Mouse (Mus musculus) left cerebral cortex, postnatal 4 days (tissue): ENCODE data around the gene Gm20662. TPM values are rescaled to one million over a fixed set of nuclear protein-coding genes. Genes with fewer than 3 reads are reported as not detected.

Experiments
- DNase-seq: peaks from one replicate; pipeline ENCODE4 v3.0.0-alpha.2; 2022
- intact Hi-C: fragments of 180-260 bp; cut with DNase I; formaldehyde crosslinking; loops from one replicate; pipeline ENCODE4 v1.15.1; 2025
- total RNA-seq, 2 experiments: library from RNA; stranded (reverse); gene quantifications; 2 replicates each; pipeline ENCODE4 v1.2.3; 2021

Gm20662 gene
- total RNA-seq, 2 experiments from 2014 or later = 1.3 to 2.5 TPM

- intact Hi-C loops = no loop called here
- no peak for DNase-seq
Observed at GRCm38 (mm10) chr9:107971690-107972541, 24.2 kb upstream of the Gm20662 start.

GRCm38 (mm10) chr9:107974491-107975171 is 21.5 kb upstream of the Gm20662 start:
- intact Hi-C loops = no loop called here
- DNase-seq = no peak

GRCm38 (mm10) chr9:107975399-107976386 is 20.5 kb upstream of the Gm20662 start, which contains the start of gene Uba7:
Gene Uba7, plus strand, starts transcription at chr9:107975505.
- intact Hi-C loops = no loop called here
- no peak for DNase-seq

- no peak for DNase-seq
- intact Hi-C loops = no loop called here
Observed at GRCm38 (mm10) chr9:107978815-107979214, 17.3 kb upstream of the Gm20662 start.

GRCm38 (mm10) chr9:107981684-107982605 is 14.2 kb upstream of the Gm20662 start:
- intact Hi-C loops = no loop called here
- no peak for DNase-seq

GRCm38 (mm10) chr9:107982681-107983346 is 13.3 kb upstream of the Gm20662 start, which contains the start of gene Gm20661:
Gene Gm20661, plus strand, starts transcription at chr9:107983058.
- DNase-seq = peak; percentile 51
- intact Hi-C loops = no loop called here

- intact Hi-C loops = no loop called here
- DNase-seq = peak; percentile 52
Observed at GRCm38 (mm10) chr9:107983421-107983890, 12.7 kb upstream of the Gm20662 start.

- intact Hi-C loops = no loop called here
- no peak for DNase-seq
Observed at GRCm38 (mm10) chr9:107984052-107984753, 11.9 kb upstream of the Gm20662 start.

- no peak for DNase-seq
- intact Hi-C loops = loop anchor here (5.0 kb wide), 1 partner anchor 82 kb away; no protein-coding TSS in a partner anchor
Observed at GRCm38 (mm10) chr9:107984754-107985055, 11.4 kb upstream of the Gm20662 start.

- intact Hi-C loops = loop anchor here (5.0 kb wide), 1 partner anchor 83 kb away; no protein-coding TSS in a partner anchor
- peak; percentile 73 for DNase-seq
Observed at GRCm38 (mm10) chr9:107985131-107986119, 10.7 kb upstream of the Gm20662 start, which contains the start of gene Inka1. Gene Inka1, minus strand, starts transcription at chr9:107985879.

GRCm38 (mm10) chr9:107986376-107986775 is 9.8 kb upstream of the Gm20662 start:
- DNase-seq = peak; percentile 85
- intact Hi-C loops = loop anchor here (5.0 kb wide), 1 partner anchor 84 kb away; no protein-coding TSS in a partner anchor

GRCm38 (mm10) chr9:107987950-107988349 is 8.2 kb upstream of the Gm20662 start:
- no peak for DNase-seq
- intact Hi-C loops = loop anchor here (5.0 kb wide), 1 partner anchor 86 kb away; no protein-coding TSS in a partner anchor

GRCm38 (mm10) chr9:107992197-107992596 is 4.0 kb upstream of the Gm20662 start, which contains the start of gene Cdhr4:
Gene Cdhr4, plus strand, starts transcription at chr9:107992497.
- intact Hi-C loops = no loop called here
- DNase-seq = no peak

- DNase-seq = no peak
- intact Hi-C loops = no loop called here
Observed at GRCm38 (mm10) chr9:107993013-107993412, 3.1 kb upstream of the Gm20662 start.

GRCm38 (mm10) chr9:107994464-107994863 is 1.7 kb upstream of the Gm20662 start:
- DNase-seq = no peak
- intact Hi-C loops = no loop called here

GRCm38 (mm10) chr9:107995513-107995912 is 636 bp upstream of the Gm20662 start:
- DNase-seq = no peak
- intact Hi-C loops = no loop called here
